10 mouse cellular contexts compared by ENCODE assay signal in genomic region chr3:37728112-37729100, GRCm38 (mm10). TPM values are rescaled to one million over a fixed set of nuclear protein-coding genes. Genes with fewer than 3 reads are reported as not detected.
DNase-seq lines count a peak whose midpoint lies in the region; ATAC-seq and TF ChIP-seq lines count a peak whose summit lies in the region.
"Had no signal": no experiment of that assay in that cellular context is flagged by ENCODE, and none has a peak within 500 bp of the region (broad histone marks: within the 10 kb centered on the region; RNA-seq: fewer than 3 reads in every experiment).

No protein-coding gene starts in this region.

- H3K9me3 ChIP-seq in hindbrain, embryonic 10.5 days: no peaks in the 10 kb centered on the region
- no peaks in the 10 kb centered on the region for H3K9me3 ChIP-seq in hindbrain, embryonic 11.5 days (ENCODE audit: control insufficient read depth, low read length)
- no peaks in the 10 kb centered on the region for H3K9me3 ChIP-seq in G1E (replicated peaks)
- H3K9me3 ChIP-seq in heart, embryonic 10.5 days: no peaks in the 10 kb centered on the region
- no peaks in the 10 kb centered on the region for H3K9me3 ChIP-seq in limb, embryonic 13.5 days
- no peaks in the 10 kb centered on the region for H3K9me3 ChIP-seq in neural tube, embryonic 15.5 days (replicated peaks)
- H3K9me3 ChIP-seq: limb, embryonic 15.5 days; midbrain, embryonic 15.5 days had no signal

- TF ChIP-seq CTCF in G1E (IDR thresholded peaks at IDR 0.05; ENCODE audit: low read depth, low read length): no peak

- 76% methylated on average over 9 of the region's 9 CpGs for WGBS in hindbrain, embryonic 10.5 days
- WGBS in hindbrain, embryonic 11.5 days: 78% methylated on average over 9 of the region's 9 CpGs
- 69% methylated on average over 9 of the region's 9 CpGs for WGBS in heart, embryonic 10.5 days
- WGBS in limb, embryonic 13.5 days: 61% methylated on average over 9 of the region's 9 CpGs
- 82% methylated on average over 9 of the region's 9 CpGs for WGBS in neural tube, embryonic 15.5 days

- peaks cover 37% of the 10 kb centered on the region for H3K27me3 ChIP-seq in hindbrain, embryonic 10.5 days (ENCODE audit: insufficient read depth, poor library complexity, severe bottlenecking)
- peaks cover 4% of the 10 kb centered on the region; the same call in 1 of the 2 replicates for H3K27me3 ChIP-seq in hindbrain, embryonic 11.5 days (ENCODE audit: control insufficient read depth, insufficient read depth, low read length)
- H3K27me3 ChIP-seq in G1E (ENCODE audit: insufficient read depth, low read length): peaks cover 30% of the 10 kb centered on the region
- peaks cover 32% of the 10 kb centered on the region for H3K27me3 ChIP-seq in heart, embryonic 10.5 days (ENCODE audit: insufficient read depth, poor library complexity, severe bottlenecking)
- no peaks in the 10 kb centered on the region for H3K27me3 ChIP-seq in limb, embryonic 13.5 days
- no peaks in the 10 kb centered on the region; the same call in 1 of the 2 replicates for H3K27me3 ChIP-seq in neural tube, embryonic 15.5 days (replicated peaks)
- H3K27me3 ChIP-seq: limb, embryonic 15.5 days; midbrain, embryonic 15.5 days had no signal

- peak overlapping the region; percentile 8; the same call in 1 of the 2 replicates for H3K27ac ChIP-seq in hindbrain, embryonic 10.5 days
- H3K27ac ChIP-seq in hindbrain, embryonic 11.5 days (ENCODE audit: low read depth, low read length): no peak overlapping the region
- peak overlapping the region; percentile 30; the same call in 1 of the 2 replicates for H3K27ac ChIP-seq in heart, embryonic 10.5 days
- 0 out of 2 replicates have a peak overlapping the region, but pooled peaks have one; percentile 40 for H3K27ac ChIP-seq in limb, embryonic 13.5 days
- no peak overlapping the region; the same call in 1 of the 2 replicates for H3K27ac ChIP-seq in neural tube, embryonic 15.5 days (replicated peaks)
- H3K27ac ChIP-seq: midbrain, embryonic 15.5 days had no signal

- no peak overlapping the region for H3K9ac ChIP-seq in hindbrain, embryonic 11.5 days (ENCODE audit: low read depth, low read length)
- H3K9ac ChIP-seq in limb, embryonic 13.5 days: no peak overlapping the region
- no peak overlapping the region for H3K9ac ChIP-seq in neural tube, embryonic 15.5 days (replicated peaks)
- H3K9ac ChIP-seq: limb, embryonic 15.5 days; midbrain, embryonic 15.5 days had no signal

- DNase-seq in hindbrain, embryonic 10.5 days (ENCODE audit: low spot score): no peak
- DNase-seq in hindbrain, embryonic 11.5 days (ENCODE audit: low spot score): no peak
- DNase-seq in G1E (ENCODE audit: low spot score): peak; percentile 66
- DNase-seq in heart, embryonic 10.5 days (ENCODE audit: low spot score): no peak
- no peak for DNase-seq in right cerebral cortex, postnatal 10 days (ENCODE audit: low spot score in 2 of 2)

- no peak overlapping the region for H3K4me3 ChIP-seq in hindbrain, embryonic 10.5 days
- H3K4me3 ChIP-seq in hindbrain, embryonic 11.5 days (ENCODE audit: low read depth, low read length): no peak overlapping the region
- H3K4me3 ChIP-seq in G1E (ENCODE audit: low read depth, low read length): peak overlapping the region; percentile 44; the same call in 1 of the 2 replicates
- no peak overlapping the region for H3K4me3 ChIP-seq in heart, embryonic 10.5 days
- H3K4me3 ChIP-seq in limb, embryonic 13.5 days: no peak overlapping the region
- H3K4me3 ChIP-seq in neural tube, embryonic 15.5 days (replicated peaks): no peak overlapping the region
- H3K4me3 ChIP-seq: limb, embryonic 15.5 days; midbrain, embryonic 15.5 days had no signal

- peaks cover 32% of the 10 kb centered on the region for H3K4me1 ChIP-seq in hindbrain, embryonic 10.5 days (replicated peaks)
- H3K4me1 ChIP-seq in hindbrain, embryonic 11.5 days (replicated peaks; ENCODE audit: control insufficient read depth, insufficient read depth, low read length): peaks cover 7% of the 10 kb centered on the region; the same call in 1 of the 2 replicates
- H3K4me1 ChIP-seq in G1E (ENCODE audit: insufficient read depth, low read depth, low read length): peaks cover 64% of the 10 kb centered on the region
- H3K4me1 ChIP-seq in heart, embryonic 10.5 days: peaks cover 13% of the 10 kb centered on the region
- peaks cover 63% of the 10 kb centered on the region for H3K4me1 ChIP-seq in limb, embryonic 13.5 days
- H3K4me1 ChIP-seq in neural tube, embryonic 15.5 days: peaks cover 12% of the 10 kb centered on the region

- H3K36me3 ChIP-seq in hindbrain, embryonic 10.5 days: no peaks in the 10 kb centered on the region
- H3K36me3 ChIP-seq in hindbrain, embryonic 11.5 days (ENCODE audit: control insufficient read depth, insufficient read depth, low read length): no peaks in the 10 kb centered on the region
- no peaks in the 10 kb centered on the region for H3K36me3 ChIP-seq in G1E (replicated peaks)
- H3K36me3 ChIP-seq in heart, embryonic 10.5 days: no peaks in the 10 kb centered on the region
- no peaks in the 10 kb centered on the region for H3K36me3 ChIP-seq in limb, embryonic 13.5 days
- no peaks in the 10 kb centered on the region for H3K36me3 ChIP-seq in neural tube, embryonic 15.5 days
- H3K36me3 ChIP-seq: limb, embryonic 15.5 days; midbrain, embryonic 15.5 days had no signal

- no peak for ATAC-seq in hindbrain, embryonic 11.5 days (ENCODE audit: low FRiP score)
- ATAC-seq in G1E (ENCODE audit: extremely low read depth, insufficient number of reproducible peaks, low FRiP score, poor library complexity, severe bottlenecking): peak; percentile 79
- ATAC-seq in limb, embryonic 13.5 days (ENCODE audit: low FRiP score, low read depth): no peak
- ATAC-seq in erythroblast, adult 5-6 weeks (replicated peaks; ENCODE audit: low FRiP score, poor library complexity, severe bottlenecking): no peak
- ATAC-seq in neural tube, embryonic 15.5 days (ENCODE audit: low FRiP score): no peak
- ATAC-seq: midbrain, embryonic 15.5 days had no signal

- no peak overlapping the region for H3K4me2 ChIP-seq in hindbrain, embryonic 11.5 days (replicated peaks; ENCODE audit: low read depth, low read length)
- H3K4me2 ChIP-seq in limb, embryonic 13.5 days (replicated peaks): no peak overlapping the region
- no peak overlapping the region for H3K4me2 ChIP-seq in neural tube, embryonic 15.5 days
- H3K4me2 ChIP-seq: limb, embryonic 15.5 days; midbrain, embryonic 15.5 days had no signal

RNA-seq across cellular contexts. Expression of gene Gm5148, which starts 4.1 kb away (rescaled TPM):
- 3.2 and 3.4 TPM in 2 replicates for polyA plus RNA-seq in hindbrain, embryonic 10.5 days (2016; fragmentation: Nextera tagmentation; extraction: Ambion mirVana)
- polyA plus RNA-seq in hindbrain, embryonic 11.5 days (2014; fragmentation: Nextera tagmentation; extraction: Ambion mirVana): 2.9 and 3.0 TPM in 2 replicates
- total RNA-seq in G1E (2014; fragmentation: Nextera tagmentation): 1.4 TPM in 1 of 2 replicates, not detected in the other
- total RNA-seq in G1E (2017): 19.8 and 28.1 TPM in 2 replicates
- 0.13 and 0.19 TPM in 2 replicates for polyA plus RNA-seq in G1E (2012)
- 2.0 and 2.5 TPM in 2 replicates for polyA plus RNA-seq in heart, embryonic 10.5 days (2016; fragmentation: Nextera tagmentation; extraction: Ambion mirVana)
- polyA plus RNA-seq in limb, embryonic 13.5 days (2015; fragmentation: Nextera tagmentation; extraction: Ambion mirVana): 5.6 and 7.5 TPM in 2 replicates
- total RNA-seq in erythroblast, adult 5-6 weeks (2015; ENCODE audit: low replicate concordance): 0.84 TPM in 1 of 2 replicates, not detected in the other
- total RNA-seq in erythroblast, adult 5-6 weeks (2017; ENCODE audit: low replicate concordance): 3.0 and 10.6 TPM in 2 replicates
- polyA plus RNA-seq in neural tube, embryonic 15.5 days (2015; fragmentation: Nextera tagmentation; extraction: Ambion mirVana): 9.2 and 15.2 TPM in 2 replicates

Comparison
In these comparisons a context has a peak if more than half of its experiments do, and no peak if none do; other contexts are left out.
1. H3K27ac ChIP-seq: peak in hindbrain, embryonic 10.5 days (single experiment), heart, embryonic 10.5 days (single experiment) and limb, embryonic 13.5 days (single experiment); none in hindbrain, embryonic 11.5 days (single experiment) and neural tube, embryonic 15.5 days (single experiment).